Mouse (Mus musculus): Measurements from ENCODE around the gene Arl8a. TPM values are rescaled to one million over a fixed set of nuclear protein-coding genes. Genes with fewer than 3 reads are reported as not detected.
"Not testable (repeated sequence)": the region's sequence is repeated elsewhere in the genome, so short reads cannot be mapped to it uniquely, and the experiment has no call there.

The Arl8a gene
- polyA plus RNA-seq, 1 experiment = 51.4 TPM

- H3K79me2 ChIP-seq (ENCODE audit: control insufficient read depth, insufficient read depth) = peaks cover 30% of the 10 kb centered on the region
- no peaks in the 10 kb centered on the region for H3K27me3 ChIP-seq (ENCODE audit: control insufficient read depth, insufficient read depth, insufficient read length)
- no peak overlapping the region for H3K4me3 ChIP-seq (ENCODE audit: insufficient read depth, poor library complexity, severe bottlenecking)
- H3ac ChIP-seq (ENCODE audit: control insufficient read depth, insufficient read length, low read depth) = no peak overlapping the region
- peaks cover 12% of the 10 kb centered on the region for H3K79me3 ChIP-seq (ENCODE audit: low read depth)
- no peaks in the 10 kb centered on the region for H3K36me3 ChIP-seq (ENCODE audit: control insufficient read depth, insufficient read depth)
- TF ChIP-seq CEBPB (IDR thresholded peaks at IDR 0.05; ENCODE audit: low read depth) = no peak
- no peak for TF ChIP-seq MYOG (IDR thresholded peaks at IDR 0.05; ENCODE audit: control insufficient read depth, extremely low read depth, insufficient read length)
- no peak for TF ChIP-seq FOSL1 (IDR thresholded peaks at IDR 0.05; ENCODE audit: insufficient read depth, low read length, poor library complexity, severe bottlenecking)
- peak; percentile 10 for TF ChIP-seq MAX (IDR thresholded peaks at IDR 0.05)
- TF ChIP-seq CTCF (IDR thresholded peaks at IDR 0.05; ENCODE audit: control insufficient read depth, insufficient read depth, insufficient read length) = peak; percentile 84
- no peak for TF ChIP-seq MYOD1 (IDR thresholded peaks at IDR 0.05; ENCODE audit: control insufficient read depth, insufficient read length, low read depth)
- no peak for TF ChIP-seq USF1 (IDR thresholded peaks at IDR 0.05; ENCODE audit: low read depth)
These were observed 40.7 kb upstream of the Arl8a start for GRCm38 (mm10) chr1:135105951-135106350.

- Histone ChIP-seq H3K4me3 (ENCODE audit: insufficient read depth, poor library complexity, severe bottlenecking) (no peak overlapping the region), H3ac (ENCODE audit: control insufficient read depth, insufficient read length, low read depth) (no peak overlapping the region), H3K27me3 (ENCODE audit: control insufficient read depth, insufficient read depth, insufficient read length) (no peaks in the 10 kb centered on the region), H3K79me2 (ENCODE audit: control insufficient read depth, insufficient read depth) (peaks cover 14% of the 10 kb centered on the region), H3K79me3 (ENCODE audit: low read depth) (peaks cover 4% of the 10 kb centered on the region), H3K36me3 (ENCODE audit: control insufficient read depth, insufficient read depth) (no peaks in the 10 kb centered on the region)
- peak; percentile 36 for TF ChIP-seq CTCF (IDR thresholded peaks at IDR 0.05; ENCODE audit: control insufficient read depth, insufficient read depth, insufficient read length)
- TF ChIP-seq MAX (IDR thresholded peaks at IDR 0.05) = no peak
- no peak for TF ChIP-seq FOSL1 (IDR thresholded peaks at IDR 0.05; ENCODE audit: insufficient read depth, low read length, poor library complexity, severe bottlenecking)
These were observed 38.0 kb upstream of the Arl8a start for GRCm38 (mm10) chr1:135108611-135109010.

- H3K79me3 ChIP-seq (ENCODE audit: low read depth) = no peaks in the 10 kb centered on the region
- no peaks in the 10 kb centered on the region for H3K27me3 ChIP-seq (ENCODE audit: control insufficient read depth, insufficient read depth, insufficient read length)
- no peak overlapping the region for H3ac ChIP-seq (ENCODE audit: control insufficient read depth, insufficient read length, low read depth)
- H3K36me3 ChIP-seq (ENCODE audit: control insufficient read depth, insufficient read depth) = no peaks in the 10 kb centered on the region
- no peaks in the 10 kb centered on the region for H3K79me2 ChIP-seq (ENCODE audit: control insufficient read depth, insufficient read depth)
- TF ChIP-seq CTCF (IDR thresholded peaks at IDR 0.05; ENCODE audit: control insufficient read depth, insufficient read depth, insufficient read length) (peak; percentile 60), MYOG (IDR thresholded peaks at IDR 0.05; ENCODE audit: control insufficient read depth, extremely low read depth, insufficient read length) (no peak)
- no peak overlapping the region for H3K4me3 ChIP-seq (ENCODE audit: insufficient read depth, poor library complexity, severe bottlenecking)
These were observed 36.5 kb upstream of the Arl8a start for GRCm38 (mm10) chr1:135110075-135110474.

GRCm38 (mm10) chr1:135111271-135111670 is 35.4 kb upstream of the Arl8a start:
- H3K36me3 ChIP-seq (ENCODE audit: control insufficient read depth, insufficient read depth); H3K79me3 ChIP-seq (ENCODE audit: low read depth); H3ac ChIP-seq (ENCODE audit: control insufficient read depth, insufficient read length, low read depth); H3K27me3 ChIP-seq (ENCODE audit: control insufficient read depth, insufficient read depth, insufficient read length); H3K79me2 ChIP-seq (ENCODE audit: control insufficient read depth, insufficient read depth); H3K4me3 ChIP-seq (ENCODE audit: insufficient read depth, poor library complexity, severe bottlenecking): not testable (repeated sequence)
- peak; percentile 35 for TF ChIP-seq MYOD1 (IDR thresholded peaks at IDR 0.05; ENCODE audit: control insufficient read depth, insufficient read length, low read depth)

GRCm38 (mm10) chr1:135112661-135113060 is 34.0 kb upstream of the Arl8a start:
- no peaks in the 10 kb centered on the region for H3K27me3 ChIP-seq (ENCODE audit: control insufficient read depth, insufficient read depth, insufficient read length)
- TF ChIP-seq CEBPB (IDR thresholded peaks at IDR 0.05; ENCODE audit: low read depth) = no peak
- TF ChIP-seq FOSL1 (IDR thresholded peaks at IDR 0.05; ENCODE audit: insufficient read depth, low read length, poor library complexity, severe bottlenecking) = no peak
- TF ChIP-seq USF1 (IDR thresholded peaks at IDR 0.05; ENCODE audit: low read depth) = peak; percentile 86
- TF ChIP-seq MAX (IDR thresholded peaks at IDR 0.05) = no peak
- peak; percentile 92 for TF ChIP-seq CTCF (IDR thresholded peaks at IDR 0.05; ENCODE audit: control insufficient read depth, insufficient read depth, insufficient read length)
- no peak for TF ChIP-seq MYOD1 (IDR thresholded peaks at IDR 0.05; ENCODE audit: control insufficient read depth, insufficient read length, low read depth)
- H3K36me3 ChIP-seq (ENCODE audit: control insufficient read depth, insufficient read depth) = no peaks in the 10 kb centered on the region
- no peak overlapping the region for H3K4me3 ChIP-seq (ENCODE audit: insufficient read depth, poor library complexity, severe bottlenecking)
- no peaks in the 10 kb centered on the region for H3K79me3 ChIP-seq (ENCODE audit: low read depth)
- H3K79me2 ChIP-seq (ENCODE audit: control insufficient read depth, insufficient read depth) = no peaks in the 10 kb centered on the region
- H3ac ChIP-seq (ENCODE audit: control insufficient read depth, insufficient read length, low read depth) = no peak overlapping the region

GRCm38 (mm10) chr1:135124573-135125363 is 21.9 kb upstream of the Arl8a start:
- no peaks in the 10 kb centered on the region for H3K79me3 ChIP-seq (ENCODE audit: low read depth)
- TF ChIP-seq CEBPB (IDR thresholded peaks at IDR 0.05; ENCODE audit: low read depth) = no peak
- TF ChIP-seq FOSL1 (IDR thresholded peaks at IDR 0.05; ENCODE audit: insufficient read depth, low read length, poor library complexity, severe bottlenecking) = no peak
- no peak for TF ChIP-seq USF1 (IDR thresholded peaks at IDR 0.05; ENCODE audit: low read depth)
- no peak for TF ChIP-seq MAX (IDR thresholded peaks at IDR 0.05)
- TF ChIP-seq CTCF (IDR thresholded peaks at IDR 0.05; ENCODE audit: control insufficient read depth, insufficient read depth, insufficient read length) = no peak
- H3K36me3 ChIP-seq (ENCODE audit: control insufficient read depth, insufficient read depth) = no peaks in the 10 kb centered on the region
- H3K27me3 ChIP-seq (ENCODE audit: control insufficient read depth, insufficient read depth, insufficient read length) = no peaks in the 10 kb centered on the region
- H3ac ChIP-seq (ENCODE audit: control insufficient read depth, insufficient read length, low read depth) = no peak overlapping the region
- no peaks in the 10 kb centered on the region for H3K79me2 ChIP-seq (ENCODE audit: control insufficient read depth, insufficient read depth)
- H3K4me3 ChIP-seq (ENCODE audit: insufficient read depth, poor library complexity, severe bottlenecking) = no peak overlapping the region
